Mouse (Mus musculus): ENCODE measurements around the gene C130050O18Rik. TPM values are rescaled to one million over a fixed set of nuclear protein-coding genes. Genes with fewer than 3 reads are reported as not detected.

C130050O18Rik gene
- polyA plus RNA-seq, 1 experiment from 2014 or later: 0.23 TPM

DNA sequence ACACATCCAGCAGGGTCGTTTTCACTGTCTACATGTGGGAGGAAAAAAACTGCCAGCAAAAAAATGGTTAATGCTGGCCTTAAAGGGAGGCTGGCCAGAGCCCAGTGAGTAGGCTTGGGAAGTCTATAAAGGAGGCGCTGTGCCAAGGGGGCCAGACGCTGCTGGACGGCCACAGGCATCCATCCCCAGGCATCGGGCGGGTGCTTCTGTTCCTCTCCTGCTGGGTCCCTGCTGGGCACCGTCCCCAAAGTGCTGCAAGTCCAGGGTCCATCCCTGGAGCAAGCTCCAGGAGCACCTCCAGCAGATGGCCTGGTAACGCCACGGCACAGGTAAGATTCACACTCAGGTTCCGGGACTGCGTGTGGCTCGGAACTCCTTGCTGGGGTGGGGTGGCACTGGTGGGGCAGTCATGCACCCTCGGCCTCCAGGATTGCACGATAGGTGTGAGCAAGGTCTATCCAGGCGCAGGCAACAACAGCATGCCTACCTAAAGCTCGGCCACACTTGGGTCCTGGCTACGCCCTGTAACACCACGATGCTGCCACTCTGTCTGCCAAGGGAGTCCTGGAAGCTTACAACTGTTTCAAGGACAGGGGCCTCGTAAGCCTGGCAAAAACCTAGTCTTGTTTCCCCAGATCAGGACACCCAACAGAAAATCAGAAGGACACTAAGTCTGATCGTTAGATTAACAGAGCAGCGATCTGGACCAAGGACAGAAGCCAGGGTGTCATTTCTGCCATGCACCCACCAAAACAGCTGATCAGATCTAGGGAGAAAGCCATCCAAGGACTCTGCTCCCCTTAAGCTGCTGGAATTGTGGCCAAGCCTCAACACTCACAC, 18.2 kb downstream of the C130050O18Rik start, which contains the start of gene Gper1:
Gper1 (plus strand) TSS at position 126 of the 840 bp plus-strand sequence.
- 60% methylated on average over 21 of the region's 21 CpGs for WGBS
- H3K9ac ChIP-seq (ENCODE audit: low read length): peak within 1 kb of the TSS; percentile 44; the same call in 1 of the 2 replicates
- no peak for ATAC-seq (replicated peaks; ENCODE audit: low FRiP score)
- H3K27me3 ChIP-seq (ENCODE audit: control insufficient read depth, insufficient read depth, low read length): no peaks in the 10 kb centered on the region
- H3K9me3 ChIP-seq (ENCODE audit: control insufficient read depth, low read length): no peaks in the 10 kb centered on the region
- DNase-seq (ENCODE audit: low spot score): no peak
- no peaks in the 10 kb centered on the region; the same call in 1 of the 2 replicates for H3K36me3 ChIP-seq (ENCODE audit: control insufficient read depth, insufficient read depth, low read length)
- H3K4me1 ChIP-seq (replicated peaks; ENCODE audit: control insufficient read depth, insufficient read depth, low read length): peaks cover 10% of the 10 kb centered on the region
- no peak within 1 kb of the TSS for H3K4me2 ChIP-seq (ENCODE audit: low read depth, low read length, severe bottlenecking)
- H3K4me3 ChIP-seq (ENCODE audit: low read depth, low read length): no peak within 1 kb of the TSS
- H3K27ac ChIP-seq (ENCODE audit: low read depth, low read length): no peak within 1 kb of the TSS

DNA sequence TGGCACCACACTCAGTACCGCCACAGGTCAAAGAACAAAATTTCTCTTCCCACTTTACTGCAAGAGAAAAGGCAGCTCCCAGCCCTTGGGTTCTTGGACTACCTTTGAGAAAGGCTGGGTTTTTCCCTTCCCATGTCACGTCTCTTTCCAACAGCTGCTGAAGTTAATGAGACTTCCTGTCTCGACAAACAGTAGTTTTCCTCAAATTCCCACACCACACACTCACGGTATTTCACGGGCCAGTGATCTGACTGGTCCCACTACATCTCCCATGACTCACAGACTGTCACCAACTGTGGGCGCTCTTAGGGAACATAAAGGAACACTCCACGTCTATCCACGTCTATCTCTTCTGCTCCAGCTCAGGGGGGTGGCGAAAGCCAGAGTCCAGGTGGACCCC, 20.1 kb downstream of the C130050O18Rik start:
- Histone ChIP-seq H3K4me1 (replicated peaks; ENCODE audit: control insufficient read depth, insufficient read depth, low read length) (peaks cover 3% of the 10 kb centered on the region), H3K27me3 (ENCODE audit: control insufficient read depth, insufficient read depth, low read length) (no peaks in the 10 kb centered on the region), H3K9me3 (ENCODE audit: control insufficient read depth, low read length) (no peaks in the 10 kb centered on the region), H3K9ac (ENCODE audit: low read length) (no peak overlapping the region), H3K4me2 (ENCODE audit: low read depth, low read length, severe bottlenecking) (no peak overlapping the region), H3K36me3 (ENCODE audit: control insufficient read depth, insufficient read depth, low read length) (no peaks in the 10 kb centered on the region; the same call in 1 of the 2 replicates), H3K27ac (ENCODE audit: low read depth, low read length) (no peak overlapping the region), H3K4me3 (ENCODE audit: low read depth, low read length) (no peak overlapping the region)
- ATAC-seq (replicated peaks; ENCODE audit: low FRiP score) (no peak), DNase-seq (ENCODE audit: low spot score) (no peak)
- WGBS: 94% methylated on average over 9 of the region's 9 CpGs

DNA sequence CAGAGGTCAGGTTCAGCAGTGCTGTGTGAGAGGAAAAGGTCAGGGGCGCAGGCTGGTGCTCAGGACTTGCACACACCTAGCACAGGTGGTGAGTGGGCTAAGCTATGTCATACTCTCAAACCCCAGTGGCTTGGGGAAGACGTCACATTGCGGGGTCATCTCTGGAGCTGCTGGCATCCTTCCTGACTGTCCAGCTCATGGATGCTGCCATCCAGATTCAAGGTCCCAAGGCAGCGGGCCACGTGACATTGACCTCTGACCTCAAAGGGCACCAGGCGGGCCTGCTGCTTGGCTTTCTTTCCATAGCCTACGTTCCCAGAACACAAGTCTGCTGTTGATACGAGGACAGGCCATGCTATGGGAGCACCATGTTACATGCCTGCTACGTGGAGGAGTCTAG, 21.9 kb downstream of the C130050O18Rik start:
- Histone ChIP-seq H3K4me1 (replicated peaks; ENCODE audit: control insufficient read depth, insufficient read depth, low read length) (peaks cover 3% of the 10 kb centered on the region), H3K9ac (ENCODE audit: low read length) (no peak overlapping the region), H3K4me3 (ENCODE audit: low read depth, low read length) (no peak overlapping the region), H3K9me3 (ENCODE audit: control insufficient read depth, low read length) (no peaks in the 10 kb centered on the region), H3K27me3 (ENCODE audit: control insufficient read depth, insufficient read depth, low read length) (no peaks in the 10 kb centered on the region), H3K36me3 (ENCODE audit: control insufficient read depth, insufficient read depth, low read length) (no peaks in the 10 kb centered on the region; the same call in 1 of the 2 replicates), H3K4me2 (ENCODE audit: low read depth, low read length, severe bottlenecking) (no peak overlapping the region), H3K27ac (ENCODE audit: low read depth, low read length) (no peak overlapping the region)
- DNase-seq (ENCODE audit: low spot score): no peak
- no peak for ATAC-seq (replicated peaks; ENCODE audit: low FRiP score)
- WGBS: 93% methylated on average over 9 of the region's 9 CpGs

DNA sequence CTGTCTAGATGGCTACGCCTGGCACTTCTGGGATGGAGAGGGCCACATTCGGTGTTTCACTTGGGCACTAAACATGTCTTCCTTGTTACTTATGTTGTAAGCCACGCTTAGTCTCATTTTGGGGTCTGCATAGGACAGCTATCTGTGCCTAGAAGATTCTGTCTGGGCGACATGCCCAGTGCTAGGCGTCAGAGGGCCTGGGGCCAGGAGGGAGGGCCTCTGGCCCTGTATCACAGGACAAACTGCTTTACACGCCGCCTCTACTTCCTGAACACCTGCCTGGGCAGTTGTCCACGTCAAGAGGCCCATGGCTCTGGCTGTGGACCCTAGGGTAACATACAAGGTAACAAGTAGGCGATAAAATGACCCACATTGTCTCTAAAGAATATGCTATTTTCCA, 22.9 kb downstream of the C130050O18Rik start:
- WGBS: 87% methylated on average over 9 of the region's 9 CpGs
- Histone ChIP-seq H3K4me1 (replicated peaks; ENCODE audit: control insufficient read depth, insufficient read depth, low read length) (peaks cover 3% of the 10 kb centered on the region), H3K4me2 (ENCODE audit: low read depth, low read length, severe bottlenecking) (no peak overlapping the region)

DNA sequence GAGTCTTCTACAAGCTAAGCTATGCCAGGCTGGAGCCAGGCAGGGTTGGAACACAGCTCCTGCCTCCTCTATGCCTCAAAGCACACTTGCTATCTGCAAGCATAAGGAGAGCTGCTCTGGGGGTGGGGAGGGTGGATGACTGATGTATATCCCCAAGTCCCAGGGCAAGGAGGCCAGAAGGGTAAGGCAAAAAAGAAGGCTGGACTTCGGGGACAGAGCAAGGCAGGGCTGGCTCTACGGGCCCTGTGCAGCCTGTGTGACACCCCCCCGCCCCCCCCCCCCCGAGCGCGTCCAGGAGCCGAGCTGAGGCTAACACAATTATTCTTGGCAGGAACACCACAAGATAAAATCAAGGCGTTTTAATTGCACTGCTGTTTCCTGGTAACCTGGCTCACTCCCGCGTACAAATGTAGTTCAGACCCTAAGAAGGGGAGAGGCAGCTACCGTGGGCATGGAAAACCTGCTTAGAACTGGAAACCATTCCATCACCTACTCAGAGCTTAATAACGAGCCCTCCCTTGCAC, 24.8 kb downstream of the C130050O18Rik start:
- Histone ChIP-seq H3K9me3 (ENCODE audit: control insufficient read depth, low read length) (no peaks in the 10 kb centered on the region), H3K4me1 (replicated peaks; ENCODE audit: control insufficient read depth, insufficient read depth, low read length) (peaks cover 6% of the 10 kb centered on the region), H3K27me3 (ENCODE audit: control insufficient read depth, insufficient read depth, low read length) (no peaks in the 10 kb centered on the region), H3K36me3 (ENCODE audit: control insufficient read depth, insufficient read depth, low read length) (no peaks in the 10 kb centered on the region; the same call in 1 of the 2 replicates), H3K27ac (ENCODE audit: low read depth, low read length) (no peak overlapping the region), H3K4me3 (ENCODE audit: low read depth, low read length) (no peak overlapping the region), H3K9ac (ENCODE audit: low read length) (no peak overlapping the region), H3K4me2 (ENCODE audit: low read depth, low read length, severe bottlenecking) (no peak overlapping the region)
- no peak for DNase-seq (ENCODE audit: low spot score)
- ATAC-seq (replicated peaks; ENCODE audit: low FRiP score): no peak
- 54% methylated on average over 12 of the region's 12 CpGs for WGBS

More for the DNA sequence above, 22.9 kb downstream of the C130050O18Rik start:
- no peak overlapping the region for H3K9ac ChIP-seq (ENCODE audit: low read length)
- no peak for DNase-seq (ENCODE audit: low spot score)
- H3K27me3 ChIP-seq (ENCODE audit: control insufficient read depth, insufficient read depth, low read length): no peaks in the 10 kb centered on the region
- H3K27ac ChIP-seq (ENCODE audit: low read depth, low read length): no peak overlapping the region
- H3K36me3 ChIP-seq (ENCODE audit: control insufficient read depth, insufficient read depth, low read length): no peaks in the 10 kb centered on the region; the same call in 1 of the 2 replicates
- ATAC-seq (replicated peaks; ENCODE audit: low FRiP score): no peak
- no peak overlapping the region for H3K4me3 ChIP-seq (ENCODE audit: low read depth, low read length)
- no peaks in the 10 kb centered on the region for H3K9me3 ChIP-seq (ENCODE audit: control insufficient read depth, low read length)

DNA sequence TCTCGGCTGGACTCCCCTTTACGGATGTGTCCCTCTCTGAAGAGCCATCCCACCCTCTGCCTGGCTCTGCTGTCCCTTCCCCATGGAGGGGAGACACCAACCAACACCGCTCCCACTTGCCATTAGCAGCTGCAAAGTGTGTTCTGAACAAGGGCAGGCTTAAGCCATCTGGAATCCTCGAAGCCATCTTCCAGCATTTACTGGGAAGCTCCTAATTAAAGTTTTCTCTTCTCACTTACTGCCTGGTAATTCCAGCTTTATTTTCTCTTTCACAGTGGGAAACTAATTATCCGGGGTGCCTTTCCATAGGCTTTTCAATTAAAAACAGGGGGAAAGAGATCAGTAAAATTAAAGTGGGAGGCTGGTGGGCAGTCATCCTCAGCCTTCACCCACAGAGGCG, 27.3 kb downstream of the C130050O18Rik start:
- H3K36me3 ChIP-seq (ENCODE audit: control insufficient read depth, insufficient read depth, low read length): no peaks in the 10 kb centered on the region
- H3K4me2 ChIP-seq (ENCODE audit: low read depth, low read length, severe bottlenecking): no peak overlapping the region
- peaks cover 13% of the 10 kb centered on the region for H3K4me1 ChIP-seq (replicated peaks; ENCODE audit: control insufficient read depth, insufficient read depth, low read length)
- no peak overlapping the region; the same call in 1 of the 2 replicates for H3K9ac ChIP-seq (ENCODE audit: low read length)
- H3K27me3 ChIP-seq (ENCODE audit: control insufficient read depth, insufficient read depth, low read length): no peaks in the 10 kb centered on the region
- ATAC-seq (replicated peaks; ENCODE audit: low FRiP score): no peak
- H3K4me3 ChIP-seq (ENCODE audit: low read depth, low read length): no peak overlapping the region
- no peak overlapping the region for H3K27ac ChIP-seq (ENCODE audit: low read depth, low read length)
- WGBS: 16% methylated on average over 6 of the region's 6 CpGs
- H3K9me3 ChIP-seq (ENCODE audit: control insufficient read depth, low read length): no peaks in the 10 kb centered on the region
- no peak for DNase-seq (ENCODE audit: low spot score)

GRCm38 (mm10) chr5:139432747-139433508, 27.8 kb downstream of the C130050O18Rik start:
- DNase-seq (ENCODE audit: low spot score): no peak
- no peaks in the 10 kb centered on the region for H3K27me3 ChIP-seq (ENCODE audit: control insufficient read depth, insufficient read depth, low read length)
- peaks cover 13% of the 10 kb centered on the region for H3K4me1 ChIP-seq (replicated peaks; ENCODE audit: control insufficient read depth, insufficient read depth, low read length)
- H3K4me3 ChIP-seq (ENCODE audit: low read depth, low read length): no peak overlapping the region
- H3K9ac ChIP-seq (ENCODE audit: low read length): no peak overlapping the region
- 46% methylated on average over 7 of the region's 7 CpGs for WGBS
- no peak for ATAC-seq (replicated peaks; ENCODE audit: low FRiP score)
- H3K36me3 ChIP-seq (ENCODE audit: control insufficient read depth, insufficient read depth, low read length): no peaks in the 10 kb centered on the region
- no peaks in the 10 kb centered on the region for H3K9me3 ChIP-seq (ENCODE audit: control insufficient read depth, low read length)
- no peak overlapping the region for H3K27ac ChIP-seq (ENCODE audit: low read depth, low read length)
- no peak overlapping the region for H3K4me2 ChIP-seq (ENCODE audit: low read depth, low read length, severe bottlenecking)

DNA sequence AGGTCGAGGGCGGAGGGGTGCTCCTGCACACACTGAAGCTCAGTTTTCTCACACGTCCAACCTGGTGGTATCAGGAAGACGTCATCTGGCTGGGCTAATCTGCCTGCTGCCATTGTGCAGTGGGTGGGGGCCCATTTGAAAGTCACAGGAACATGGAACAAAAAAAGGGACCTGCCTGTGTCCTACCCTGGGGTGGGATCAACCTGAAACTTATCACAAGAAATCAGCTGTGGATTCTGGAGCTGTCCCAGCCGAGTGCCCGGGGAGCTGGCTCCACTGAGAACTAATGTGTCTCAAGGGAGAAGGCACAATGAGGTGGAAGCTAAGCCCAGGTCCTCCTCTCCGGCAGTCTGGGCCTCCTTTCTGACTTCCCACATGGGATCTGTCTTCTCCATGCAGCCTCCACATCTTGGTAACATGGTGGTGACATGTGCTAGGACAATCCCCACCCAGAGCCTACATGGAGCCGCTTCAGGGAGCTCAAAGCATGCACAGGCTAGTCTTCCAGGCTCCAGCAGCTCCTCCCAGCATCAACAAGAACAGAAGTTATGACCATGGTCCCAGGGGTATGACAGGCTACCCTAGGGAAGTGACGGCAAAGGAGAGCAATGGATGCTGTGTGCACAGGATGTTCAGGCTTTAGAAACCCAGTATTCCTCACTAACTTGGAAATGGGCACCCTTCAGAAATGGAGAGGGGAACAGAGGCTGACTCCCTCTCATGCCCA, 28.9 kb downstream of the C130050O18Rik start:
- H3K4me3 ChIP-seq (ENCODE audit: low read depth, low read length): no peak overlapping the region
- ATAC-seq (replicated peaks; ENCODE audit: low FRiP score) (no peak), DNase-seq (ENCODE audit: low spot score) (no peak)
- H3K27me3 ChIP-seq (ENCODE audit: control insufficient read depth, insufficient read depth, low read length): no peaks in the 10 kb centered on the region
- H3K9ac ChIP-seq (ENCODE audit: low read length): no peak overlapping the region
- WGBS: 82% methylated on average over 9 of the region's 9 CpGs
- no peak overlapping the region for H3K27ac ChIP-seq (ENCODE audit: low read depth, low read length)
- H3K36me3 ChIP-seq (ENCODE audit: control insufficient read depth, insufficient read depth, low read length): no peaks in the 10 kb centered on the region
- H3K4me2 ChIP-seq (ENCODE audit: low read depth, low read length, severe bottlenecking): no peak overlapping the region
- H3K4me1 ChIP-seq (replicated peaks; ENCODE audit: control insufficient read depth, insufficient read depth, low read length): peaks cover 13% of the 10 kb centered on the region
- H3K9me3 ChIP-seq (ENCODE audit: control insufficient read depth, low read length): no peaks in the 10 kb centered on the region
